18 mouse cellular contexts compared by ENCODE assay signal in the genomic region with DNA sequence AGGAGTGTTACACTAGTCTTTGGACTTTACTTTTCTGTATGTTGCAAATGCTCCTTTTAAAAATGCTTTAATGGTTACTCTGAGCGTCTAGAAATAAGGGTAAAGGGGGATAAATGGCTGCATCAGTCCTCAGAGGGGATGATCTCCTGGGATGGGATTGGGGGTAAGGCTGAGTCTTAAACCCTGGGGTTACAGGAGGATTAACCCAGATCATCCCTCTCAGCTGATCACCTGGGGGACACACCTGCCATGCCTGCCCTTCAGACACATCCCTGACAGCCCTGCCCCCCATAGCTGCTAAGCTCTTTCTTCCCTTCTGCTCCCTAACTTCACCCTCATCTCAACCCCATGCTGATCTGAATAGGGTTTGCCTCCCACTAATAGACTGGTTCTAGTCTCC. TPM values are rescaled to one million over a fixed set of nuclear protein-coding genes. Genes with fewer than 3 reads are reported as not detected.
"Had no signal": no experiment of that assay in that cellular context is flagged by ENCODE, and none has a peak within 500 bp of the region (broad histone marks: within the 10 kb centered on the region; RNA-seq: fewer than 3 reads in every experiment).

No protein-coding gene starts in this region.

- H3K9ac ChIP-seq: neural tube, embryonic 12.5 days; neural tube, embryonic 13.5 days; neural tube, embryonic 15.5 days; stomach, embryonic 15.5 days had no signal

- DNase-seq: right cerebral cortex, adult 18-20 months; right cerebral cortex, postnatal 14 days; right cerebral cortex, postnatal 25 days; right cerebral cortex, postnatal 4 days; spleen, adult 18-20 months; thymus, adult 18-20 months; thymus, adult 2 months; thymus, postnatal 14 days; thymus, postnatal 25 days; thymus, postnatal 36 days; thymus, postnatal 4 days had no signal

- H3K4me3 ChIP-seq: neural tube, embryonic 12.5 days; neural tube, embryonic 13.5 days; neural tube, embryonic 15.5 days; stomach, embryonic 15.5 days had no signal

- H3K36me3 ChIP-seq: neural tube, embryonic 12.5 days; neural tube, embryonic 15.5 days; stomach, embryonic 15.5 days had no signal

- H3K27ac ChIP-seq: neural tube, embryonic 12.5 days; neural tube, embryonic 13.5 days; neural tube, embryonic 15.5 days; stomach, embryonic 15.5 days; stomach, postnatal 0 days had no signal

- H3K9me3 ChIP-seq: neural tube, embryonic 12.5 days; neural tube, embryonic 13.5 days; neural tube, embryonic 15.5 days; stomach, embryonic 15.5 days had no signal

- H3K4me2 ChIP-seq: neural tube, embryonic 12.5 days; neural tube, embryonic 13.5 days; neural tube, embryonic 15.5 days; stomach, embryonic 15.5 days had no signal

RNA-seq across cellular contexts. Expression of a gene that starts 6.0 kb away (rescaled TPM):
- polyA plus RNA-seq: spleen, adult 2 months; testis, adult 2 months had no signal
